Mouse (Mus musculus): ENCODE measurements around the gene Atxn10. TPM values are rescaled to one million over a fixed set of nuclear protein-coding genes. Genes with fewer than 3 reads are reported as not detected.

Gene Atxn10
- polyA plus RNA-seq (2014; fragmentation: Illumina TruSeq; extraction: RNeasy Lipid Tissue Mini Kit (QIAGEN cat#74804)): 208 TPM

DNA sequence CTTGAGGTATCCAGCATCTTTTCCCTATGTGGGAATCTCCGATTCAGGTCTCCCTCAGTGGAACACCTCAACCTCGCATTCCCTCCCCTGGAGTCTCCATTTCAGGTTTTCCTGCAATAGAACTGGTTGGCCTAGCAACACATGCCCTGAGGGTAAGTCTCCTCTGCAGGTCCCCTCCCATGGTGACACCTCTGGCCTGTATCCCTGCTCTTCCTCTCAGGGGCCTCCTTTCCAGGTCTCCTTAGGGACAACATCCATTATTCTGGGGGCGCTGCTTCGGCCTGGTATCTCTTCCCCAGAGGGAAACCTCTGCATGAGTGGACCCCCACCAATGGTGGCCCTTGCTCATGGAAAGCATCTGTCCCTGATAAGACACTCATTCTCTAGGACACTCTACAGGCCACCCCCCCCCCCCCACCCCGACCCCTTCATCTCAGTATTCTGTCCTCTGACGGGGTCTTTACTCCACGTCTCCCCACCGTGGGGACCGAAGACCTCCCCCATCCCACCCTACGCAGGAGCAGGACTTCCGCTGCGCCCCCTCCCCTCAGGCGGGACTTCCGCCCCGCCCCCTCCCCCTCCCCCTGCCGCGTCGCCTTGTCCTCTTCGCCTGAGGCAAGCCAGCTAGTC lies at the start of gene Atxn10:
TSS of gene Atxn10 (plus strand) at position 575 of the 630 bp plus-strand sequence.

GRCm38 (mm10) chr15:85503127-85503526 lies 167.1 kb downstream of the Atxn10 start, which contains the start of gene 7530416G11Rik:
7530416G11Rik (minus strand) TSS chr15:85503227.

Other genes with a start within 250 kb of the Atxn10 start
- 6.0 TPM for gene Smc1b, start 204.3 kb upstream of the Atxn10 start, polyA plus RNA-seq (2014; fragmentation: Illumina TruSeq; extraction: RNeasy Lipid Tissue Mini Kit (QIAGEN cat#74804))
- gene Ribc2, start 204.2 kb upstream of the Atxn10 start, polyA plus RNA-seq (2014; fragmentation: Illumina TruSeq; extraction: RNeasy Lipid Tissue Mini Kit (QIAGEN cat#74804)): not detected
- gene Fbln1, start 130.3 kb upstream of the Atxn10 start, polyA plus RNA-seq (2014; fragmentation: Illumina TruSeq; extraction: RNeasy Lipid Tissue Mini Kit (QIAGEN cat#74804)): 15.8 TPM
- gene 7530416G11Rik, start 167.0 kb downstream of the Atxn10 start, polyA plus RNA-seq (2014; fragmentation: Illumina TruSeq; extraction: RNeasy Lipid Tissue Mini Kit (QIAGEN cat#74804)): not detected
- gene Wnt7b, start 246.2 kb downstream of the Atxn10 start, polyA plus RNA-seq (2014; fragmentation: Illumina TruSeq; extraction: RNeasy Lipid Tissue Mini Kit (QIAGEN cat#74804)): not detected